ENCODE assay signal across 8 mouse cellular contexts in genomic region chr2:134549770-134550169, GRCm38 (mm10). TPM values are rescaled to one million over a fixed set of nuclear protein-coding genes. Genes with fewer than 3 reads are reported as not detected.
DNase-seq lines count a peak whose midpoint lies in the region; ATAC-seq lines count a peak whose summit lies in the region.

No protein-coding gene starts in this region.

- peak; percentile 68 for DNase-seq in CD4-positive, CD25-positive, alpha-beta regulatory T cell, adult 2 months (ENCODE audit: low read depth, low spot score)
- DNase-seq in ovary, postnatal 10 days (ENCODE audit: low spot score): peak; percentile 13
- no peak for DNase-seq in ovary, adult 18-20 months (ENCODE audit: low spot score)
- peak; percentile 45 to 58 for DNase-seq in cerebellum, postnatal 4 days (ENCODE audit: low spot score in 2 of 2)
- peak; percentile 29 to 59 for DNase-seq in heart, postnatal 36 days
- DNase-seq in left cerebral cortex, postnatal 4 days: peak; percentile 62
- peak; percentile 50 for DNase-seq in right cerebral cortex, adult 18-20 months

- intact Hi-C loops in heart, postnatal 36 days (cut with DNase I): loop anchor here (1.0 to 5.0 kb wide), 3 partner anchors 128 to 779 kb away; partner anchors contain the start of gene Plcb1
- intact Hi-C loops in left cerebral cortex, postnatal 4 days (cut with DNase I): loop anchor here (2.0 to 10.0 kb wide), 3 partner anchors 125 to 779 kb away; partner anchors contain the start of gene Plcb1

- ATAC-seq in CD4-positive, CD25-positive, alpha-beta regulatory T cell, adult 4 months: no peak

RNA-seq across cellular contexts. Expression of gene Hao1, which starts 4.4 kb away (rescaled TPM):
- not detected for polyA plus RNA-seq in CD4-positive, CD25-positive, alpha-beta regulatory T cell, adult 4 months (2017; shearing (Covaris generic))
- total RNA-seq in heart, postnatal 36 days (2021): not detected
- not detected for total RNA-seq in left cerebral cortex, postnatal 4 days (2021)
